Mouse (Mus musculus) ovary, postnatal 14 days (tissue): ENCODE measurements around the gene Gnao1.

Experiments used
- DNase-seq: peaks from one replicate; pipeline ENCODE4 v3.0.0; 2022; ENCODE audit warnings: low spot score

The Gnao1 gene

GRCm38 (mm10) chr8:93809686-93810027 lies at the start of gene Gnao1:
Gnao1 (plus strand) TSS chr8:93809966.
- DNase-seq: peak; percentile 16

DNA sequence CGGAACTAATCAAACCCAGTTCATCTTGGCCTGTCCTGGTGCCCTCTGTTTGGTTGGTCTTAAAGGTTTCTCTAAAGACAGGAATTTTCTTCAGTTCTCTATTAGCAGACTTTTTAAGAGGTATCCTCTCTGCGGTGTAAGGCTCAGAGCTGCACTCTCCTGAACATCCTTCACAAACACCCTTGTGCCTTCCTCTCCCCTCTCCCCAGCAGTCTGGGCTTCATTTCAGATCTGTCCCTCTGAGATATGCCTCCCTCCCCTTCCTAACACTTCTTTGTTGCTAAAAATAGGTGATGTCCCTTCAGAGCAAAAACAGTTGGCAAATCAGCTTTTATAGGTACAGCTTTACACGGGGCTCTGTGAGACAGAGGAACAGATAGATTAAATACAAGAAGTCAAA lies 32.2 kb upstream of the Gnao1 start:
- DNase-seq: no peak

DNA sequence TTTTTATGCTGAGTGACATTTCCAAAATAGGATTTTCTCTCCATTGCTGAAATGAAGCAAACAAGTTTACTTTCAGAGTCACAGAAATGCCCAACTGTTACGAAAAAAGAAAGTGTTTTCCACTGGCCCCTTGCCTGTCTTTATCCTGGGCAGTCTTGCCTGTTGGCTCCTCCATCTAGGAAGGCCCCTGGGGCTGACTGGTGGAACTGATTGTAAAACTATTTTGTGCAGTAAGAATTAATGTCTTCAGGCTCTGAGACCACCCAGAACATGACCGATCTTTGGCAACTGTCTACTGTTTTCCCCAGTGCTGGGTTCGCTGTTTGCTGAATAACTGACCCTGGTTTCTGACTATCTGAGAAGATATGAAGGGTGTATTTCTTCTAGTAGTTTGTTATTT lies 540 bp upstream of the Gnao1 start:
- no peak for DNase-seq

GRCm38 (mm10) chr8:93810028-93810858 lies 477 bp downstream of the Gnao1 start:
- DNase-seq: peak; percentile 71

- no peak for DNase-seq
Measured at GRCm38 (mm10) chr8:93810859-93811602, 1.3 kb downstream of the Gnao1 start.

DNA sequence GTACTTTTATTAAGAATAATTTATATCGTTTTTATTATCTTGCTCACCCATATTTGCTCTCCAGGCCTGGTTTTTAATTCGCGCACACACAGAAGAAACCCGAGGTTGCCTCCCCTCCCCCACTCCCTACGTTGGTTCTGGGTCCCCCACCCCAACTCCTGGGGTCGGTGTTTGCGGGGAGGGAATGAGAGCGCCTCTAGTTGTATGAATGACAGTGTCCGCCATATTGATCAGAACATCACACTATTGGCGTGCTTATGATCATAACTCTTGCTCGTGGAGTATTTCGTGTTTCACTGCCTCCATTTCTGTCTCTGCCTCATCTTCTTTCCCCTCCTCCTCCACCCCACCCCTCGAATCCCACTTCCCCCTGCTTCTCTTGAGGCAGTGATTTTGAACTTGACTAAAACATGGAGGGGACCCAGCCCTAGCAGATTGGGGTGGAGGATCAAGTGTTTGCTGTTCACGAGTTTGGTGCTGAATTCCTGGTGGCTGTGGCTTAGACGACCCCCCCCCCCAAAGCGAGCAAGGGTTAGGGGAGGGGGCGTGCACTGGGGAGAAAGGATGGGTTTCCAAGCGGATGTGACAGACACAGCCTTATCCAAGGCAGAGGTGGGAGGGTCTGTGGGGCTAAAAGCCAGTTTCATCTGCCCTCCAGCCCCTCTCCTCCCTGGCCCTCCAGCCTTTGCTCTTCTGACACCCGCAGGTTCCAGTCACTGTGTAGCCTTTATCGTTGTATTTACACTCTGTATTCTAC lies 2.1 kb downstream of the Gnao1 start:
- no peak for DNase-seq

- DNase-seq: no peak
Measured at GRCm38 (mm10) chr8:93812566-93813404, 3.0 kb downstream of the Gnao1 start.

- DNase-seq: peak; percentile 95
Measured at GRCm38 (mm10) chr8:93813405-93813761, 3.6 kb downstream of the Gnao1 start.

DNA sequence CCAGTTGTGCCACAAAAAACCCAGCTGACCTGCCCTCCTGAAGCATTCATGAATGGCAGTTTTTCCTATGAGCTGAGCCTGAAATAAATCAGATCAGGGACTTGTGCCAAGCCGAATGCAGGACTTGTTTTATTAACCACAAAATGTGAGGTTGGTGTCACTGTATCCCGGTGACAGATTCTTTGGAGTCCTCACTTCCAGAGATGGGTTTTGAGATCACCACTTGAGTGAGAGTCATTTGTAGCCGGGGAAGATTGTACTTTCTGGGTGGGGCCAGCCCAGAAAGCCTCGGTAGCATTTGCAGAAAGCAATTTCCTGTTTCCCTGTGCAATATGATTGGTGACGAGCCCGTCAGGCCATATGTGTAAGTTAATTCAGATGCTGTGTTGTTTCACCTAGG lies 4.5 kb downstream of the Gnao1 start:
- DNase-seq: no peak

DNA sequence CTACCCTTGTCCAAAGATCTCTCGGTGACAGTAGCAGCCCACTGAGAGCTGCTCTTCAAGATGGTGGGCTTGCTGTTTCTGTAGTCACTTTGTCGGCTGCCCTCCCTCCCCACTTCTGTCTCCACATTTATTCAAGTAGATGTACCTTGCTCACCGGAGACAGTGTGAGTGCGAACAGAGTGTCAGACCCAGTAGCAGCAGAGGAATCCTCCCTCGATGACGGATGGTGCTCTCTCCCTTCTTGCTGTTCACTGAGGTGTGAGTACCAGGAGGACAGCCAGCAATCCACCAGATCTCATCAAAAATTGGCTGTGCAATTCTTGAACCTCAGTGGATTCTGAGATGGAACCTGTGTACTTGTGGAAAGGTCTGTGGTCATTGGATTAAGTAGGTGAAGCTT lies 6.5 kb downstream of the Gnao1 start:
- no peak for DNase-seq

DNA sequence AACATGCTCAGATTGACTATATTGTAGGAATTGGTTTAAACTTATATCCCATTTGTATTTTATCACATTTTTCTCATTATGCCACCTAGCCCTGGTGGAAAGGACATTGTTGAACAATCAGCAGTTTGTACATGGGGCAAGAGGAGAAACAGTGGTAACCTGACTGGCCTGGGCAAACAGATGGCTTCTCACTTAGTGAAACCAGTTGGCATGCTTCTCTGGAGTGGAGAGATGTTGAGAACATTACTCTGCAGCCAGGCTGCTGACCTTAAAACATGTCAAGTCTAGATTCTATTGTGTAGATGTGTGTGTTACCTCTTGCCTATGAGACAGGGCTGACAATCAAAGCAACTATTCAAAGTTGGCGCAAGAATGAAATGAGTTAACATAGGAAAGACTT lies 7.6 kb downstream of the Gnao1 start:
- no peak for DNase-seq

- DNase-seq: no peak
Measured at GRCm38 (mm10) chr8:93819929-93820328, 10.2 kb downstream of the Gnao1 start.

DNA sequence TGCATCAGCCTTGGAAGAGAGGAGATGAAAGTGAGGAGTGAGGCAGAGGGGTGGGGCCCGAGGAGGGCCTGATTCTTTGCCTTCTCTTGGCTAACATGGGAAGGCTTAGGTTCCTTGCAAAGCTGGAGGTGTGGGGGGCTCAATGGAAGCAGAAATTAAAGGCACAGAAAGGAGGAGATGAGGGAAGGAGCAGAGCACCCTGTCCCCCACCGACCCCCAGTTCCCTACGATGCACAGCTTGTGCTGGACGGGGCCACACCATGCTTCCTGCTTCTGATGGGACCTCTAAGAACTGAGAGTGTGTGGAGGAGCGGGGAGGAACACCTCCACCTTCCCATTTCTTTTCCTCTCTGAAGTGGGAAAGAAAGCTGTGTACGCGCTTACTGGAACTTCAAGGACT lies 11.6 kb downstream of the Gnao1 start:
- no peak for DNase-seq

DNA sequence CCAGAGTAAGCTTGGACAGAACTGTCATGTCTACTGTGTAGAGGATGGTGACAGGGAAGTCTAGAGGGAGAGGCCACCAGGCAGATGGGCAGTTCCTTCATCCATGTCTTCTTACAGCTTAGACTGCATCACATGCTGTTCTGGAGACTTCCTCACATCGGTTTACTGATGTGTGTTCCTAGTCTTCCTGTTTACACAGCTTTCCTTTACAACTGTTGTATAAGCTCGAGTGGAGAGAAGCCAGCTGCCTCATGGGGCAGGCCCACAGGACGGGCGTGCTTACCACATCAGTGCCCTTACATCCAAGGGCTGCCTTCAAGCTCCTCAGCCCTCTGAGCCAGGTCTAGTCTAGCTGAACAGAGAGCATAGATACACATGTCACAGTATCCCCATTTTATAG lies 15.6 kb downstream of the Gnao1 start:
- DNase-seq: no peak

DNA sequence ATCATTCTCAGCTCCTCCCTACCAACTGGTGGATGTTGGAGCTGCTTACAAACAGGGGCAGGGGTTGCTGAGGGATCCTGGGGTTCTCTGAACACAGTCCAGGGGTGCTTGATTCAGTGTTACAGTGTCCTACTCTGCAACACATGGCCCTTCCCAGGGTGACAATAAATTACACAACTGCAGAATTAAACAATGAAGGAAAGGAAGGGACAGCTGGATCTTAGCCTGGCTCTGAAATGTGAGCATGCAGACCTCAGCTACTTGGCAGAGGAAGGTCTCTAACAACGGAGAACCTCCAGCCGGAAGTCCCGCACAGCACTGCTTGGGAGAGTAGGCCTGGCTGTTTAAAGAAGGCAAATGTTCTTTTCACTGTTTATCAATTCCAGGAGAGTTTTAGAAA lies 20.9 kb downstream of the Gnao1 start:
- no peak for DNase-seq

- DNase-seq: no peak
Measured at GRCm38 (mm10) chr8:93835771-93836170, 26.0 kb downstream of the Gnao1 start.

- DNase-seq: no peak
Measured at GRCm38 (mm10) chr8:93839113-93839512, 29.3 kb downstream of the Gnao1 start.

GRCm38 (mm10) chr8:93840486-93840885 lies 30.7 kb downstream of the Gnao1 start:
- DNase-seq: no peak

DNA sequence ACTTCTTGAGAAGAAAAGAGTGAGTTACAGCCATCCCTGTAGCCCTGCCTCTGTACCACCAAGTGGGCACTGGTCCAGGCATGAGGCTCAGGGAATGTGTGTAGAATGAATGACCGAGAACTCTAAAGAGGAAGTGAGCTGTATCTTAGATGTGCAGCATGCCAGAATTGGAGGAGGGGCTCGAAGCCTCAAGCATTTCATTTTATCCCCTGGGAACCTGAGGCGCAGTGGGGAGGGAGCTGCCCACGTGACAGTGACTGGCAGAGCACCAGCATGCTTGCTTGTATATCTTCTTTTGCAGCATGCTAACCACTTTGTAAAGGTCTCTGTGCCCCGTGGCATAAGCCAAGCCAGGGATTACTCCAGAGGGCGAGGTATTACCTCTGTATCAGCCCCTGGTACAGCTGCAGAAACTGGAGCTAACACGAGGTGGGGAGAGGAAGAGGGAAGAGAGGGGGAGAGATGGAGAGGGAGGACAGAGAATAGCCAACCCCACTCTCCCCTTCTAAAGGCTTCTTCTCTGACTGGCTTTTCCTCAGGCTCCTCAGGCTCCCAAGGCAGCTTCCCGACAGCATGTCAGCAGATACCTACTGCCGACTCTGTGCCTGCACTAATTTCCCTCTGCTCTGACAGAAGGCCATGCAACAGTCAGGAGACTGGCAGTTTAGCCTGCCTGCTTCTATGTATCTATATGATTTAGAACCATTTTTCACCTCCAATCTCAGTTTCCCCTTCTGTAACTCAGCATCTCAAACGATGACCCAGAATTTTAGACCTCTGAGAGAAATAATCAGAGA lies 31.4 kb downstream of the Gnao1 start:
- DNase-seq: peak; percentile 21

- DNase-seq: no peak
Measured at GRCm38 (mm10) chr8:93842574-93842973, 32.8 kb downstream of the Gnao1 start.

DNA sequence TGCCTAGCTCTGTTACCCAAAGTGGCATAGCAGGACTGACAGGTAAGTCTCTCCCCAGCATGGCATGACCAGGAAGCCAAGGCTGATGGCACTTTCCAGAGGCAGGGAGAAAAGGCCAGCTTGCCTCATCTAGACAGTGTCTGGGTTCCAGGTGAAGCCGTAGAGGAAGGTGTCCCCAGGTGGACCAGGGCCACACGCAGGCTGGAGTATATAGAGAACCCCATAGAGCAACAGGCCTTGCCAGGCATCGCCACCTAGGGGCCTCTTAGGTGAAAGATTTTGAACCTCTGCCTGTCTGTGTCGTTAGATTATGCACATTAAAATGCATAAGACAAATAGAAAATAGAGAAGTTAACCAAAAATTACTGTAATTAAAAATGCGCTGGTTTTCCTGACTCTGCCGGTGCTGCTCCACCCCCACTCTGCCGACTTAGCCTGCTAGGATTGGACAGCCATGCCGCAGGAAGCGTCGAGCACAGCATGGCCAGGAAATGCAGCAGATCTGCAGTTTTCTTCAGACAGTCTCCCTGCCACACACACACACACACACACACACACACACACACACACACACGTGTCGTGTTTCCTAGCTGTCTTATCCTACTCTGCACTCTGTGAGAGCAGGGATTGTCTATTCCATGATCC lies 34.2 kb downstream of the Gnao1 start:
- no peak for DNase-seq
